24 mouse cellular contexts compared by ENCODE assay signal in the genomic region with DNA sequence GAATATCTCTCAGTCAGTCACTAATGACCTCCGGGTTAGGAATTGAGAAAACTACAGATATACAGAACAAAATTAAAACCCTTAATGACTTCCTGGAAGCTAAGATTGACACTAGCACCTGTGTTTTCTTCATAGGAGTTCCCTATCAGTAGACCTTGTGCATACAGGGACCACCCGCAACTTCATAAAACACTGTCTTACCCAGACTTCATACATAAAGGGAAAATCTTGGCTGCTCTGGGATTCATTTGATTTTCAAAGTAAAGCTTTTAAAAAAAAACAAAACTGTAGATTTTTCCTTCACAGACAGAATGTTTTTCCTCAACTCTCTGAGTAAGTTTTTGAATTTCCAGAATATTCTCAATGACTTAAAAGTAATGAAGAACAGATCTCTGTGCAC.
"Had no signal": no experiment of that assay in that cellular context is flagged by ENCODE, and none has a peak within 500 bp of the region (broad histone marks: within the 10 kb centered on the region; RNA-seq: fewer than 3 reads in every experiment).

No protein-coding gene starts in this region.

- H3K36me3 ChIP-seq: hindbrain, embryonic 10.5 days; hindbrain, embryonic 13.5 days; hindbrain, embryonic 15.5 days; kidney, embryonic 15.5 days; liver, embryonic 13.5 days; liver, embryonic 15.5 days had no signal

- H3K27ac ChIP-seq: heart, adult 2 months; hindbrain, embryonic 10.5 days; hindbrain, embryonic 13.5 days; hindbrain, embryonic 15.5 days; hindbrain, postnatal 0 days; kidney, embryonic 15.5 days; kidney, postnatal 0 days; left cerebral cortex, adult 2 months; liver, embryonic 13.5 days; liver, embryonic 15.5 days had no signal

- DNase-seq: gastrocnemius, postnatal 14 days; gastrocnemius, postnatal 36 days; heart, adult 11 months; heart, adult 2 months; heart, postnatal 10 days; heart, postnatal 4 days; kidney, adult 11 months; kidney, adult 2 months; kidney, adult 9 months; kidney, postnatal 14 days; kidney, postnatal 36 days; liver; liver, embryonic 13.5 days had no signal

- ATAC-seq: hindbrain, postnatal 0 days; intestine, embryonic 16.5 days had no signal

- H3K4me3 ChIP-seq: heart, adult 2 months; hindbrain, embryonic 10.5 days; hindbrain, embryonic 13.5 days; hindbrain, embryonic 15.5 days; kidney, embryonic 15.5 days; left cerebral cortex, adult 2 months; liver, embryonic 13.5 days; liver, embryonic 15.5 days had no signal

- H3K9ac ChIP-seq: hindbrain, embryonic 13.5 days; hindbrain, embryonic 15.5 days; kidney, embryonic 15.5 days; liver, embryonic 13.5 days; liver, embryonic 15.5 days had no signal

- H3K9me3 ChIP-seq: hindbrain, embryonic 10.5 days; hindbrain, embryonic 13.5 days; hindbrain, embryonic 15.5 days; kidney, embryonic 15.5 days; liver, embryonic 13.5 days; liver, embryonic 15.5 days had no signal

- H3K27me3 ChIP-seq: hindbrain, embryonic 13.5 days; hindbrain, embryonic 15.5 days; kidney, embryonic 15.5 days; liver, embryonic 13.5 days; liver, embryonic 15.5 days had no signal

- H3K4me2 ChIP-seq: heart, embryonic 11.5 days; hindbrain, embryonic 13.5 days; hindbrain, embryonic 15.5 days; kidney, embryonic 15.5 days; liver, embryonic 11.5 days; liver, embryonic 13.5 days; liver, embryonic 15.5 days had no signal

- H3K4me1 ChIP-seq: hindbrain, embryonic 10.5 days; hindbrain, embryonic 13.5 days; hindbrain, embryonic 15.5 days; kidney, embryonic 15.5 days; liver, embryonic 13.5 days; liver, embryonic 15.5 days had no signal
